8 mouse cellular contexts compared by ENCODE assay signal in genomic region chr9:102424672-102425345, GRCm38 (mm10).
A peak's percentile ranks its signal among the peaks of the same experiment; 100 is the strongest.
DNase-seq lines count a peak whose midpoint lies in the region; ATAC-seq and TF ChIP-seq lines count a peak whose summit lies in the region.

No protein-coding gene starts in this region.

- H3K4me2 ChIP-seq in heart, embryonic 11.5 days = peak overlapping the region; percentile 54; the same call in 1 of the 2 replicates
- H3K4me2 ChIP-seq in neural tube, embryonic 12.5 days (replicated peaks) = peak overlapping the region; percentile 52
- H3K4me2 ChIP-seq in limb, embryonic 14.5 days (replicated peaks; ENCODE audit: low read depth, low read length, severe bottlenecking) = peak overlapping the region; percentile 38; the same call in 1 of the 2 replicates

- DNase-seq in heart, postnatal 14 days = no peak
- DNase-seq in neural tube, embryonic 10.5 days (ENCODE audit: extremely low spot score, low spot score) = no peak
- no peak for DNase-seq in limb, embryonic 14.5 days (ENCODE audit: low spot score)
- no peak for DNase-seq in thymus, postnatal 0 days (ENCODE audit: low spot score)
- no peak for DNase-seq in embryo, embryonic 10.5 days (ENCODE audit: low spot score)

- no peaks in the 10 kb centered on the region for H3K4me1 ChIP-seq in heart, embryonic 11.5 days (ENCODE audit: control insufficient read depth, insufficient read depth, low read length)
- peaks cover 18% of the 10 kb centered on the region for H3K4me1 ChIP-seq in neural tube, embryonic 12.5 days
- H3K4me1 ChIP-seq in limb, embryonic 14.5 days (ENCODE audit: control insufficient read depth, insufficient read depth, low read length) = peaks cover 16% of the 10 kb centered on the region

- ATAC-seq in heart, embryonic 11.5 days (replicated peaks; ENCODE audit: insufficient number of reproducible peaks, low FRiP score, low TSS enrichment) = no peak
- no peak for ATAC-seq in neural tube, embryonic 12.5 days (ENCODE audit: low FRiP score, low read depth)
- peak; percentile 71; the same call in 1 of the 2 replicates for ATAC-seq in limb, embryonic 14.5 days (ENCODE audit: low FRiP score, low read depth)
- ATAC-seq in monocyte, adult 5-6 weeks (replicated peaks; ENCODE audit: insufficient number of reproducible peaks, low FRiP score, low TSS enrichment, poor library complexity, severe bottlenecking) = no peak

- no peaks in the 10 kb centered on the region for H3K36me3 ChIP-seq in heart, embryonic 11.5 days (ENCODE audit: control insufficient read depth, insufficient read depth, low read length)
- no peaks in the 10 kb centered on the region for H3K36me3 ChIP-seq in neural tube, embryonic 12.5 days
- H3K36me3 ChIP-seq in limb, embryonic 14.5 days (ENCODE audit: control insufficient read depth, insufficient read depth, low read length) = no peaks in the 10 kb centered on the region

- no peak overlapping the region for H3K9ac ChIP-seq in heart, embryonic 11.5 days (ENCODE audit: low read depth, low read length)
- H3K9ac ChIP-seq in neural tube, embryonic 12.5 days = 0 out of 2 replicates have a peak overlapping the region, but pooled peaks have one; percentile 40
- peak overlapping the region; percentile 38; the same call in 1 of the 2 replicates for H3K9ac ChIP-seq in limb, embryonic 14.5 days (ENCODE audit: low read depth, low read length, severe bottlenecking)

- H3K4me3 ChIP-seq in heart, embryonic 11.5 days (ENCODE audit: low read depth, low read length) = no peak overlapping the region
- no peak overlapping the region for H3K4me3 ChIP-seq in neural tube, embryonic 12.5 days
- no peak overlapping the region for H3K4me3 ChIP-seq in limb, embryonic 14.5 days (replicated peaks; ENCODE audit: low read length)

- no peaks in the 10 kb centered on the region for H3K9me3 ChIP-seq in heart, embryonic 11.5 days (replicated peaks; ENCODE audit: control insufficient read depth, low read length)
- no peaks in the 10 kb centered on the region for H3K9me3 ChIP-seq in neural tube, embryonic 12.5 days
- no peaks in the 10 kb centered on the region for H3K9me3 ChIP-seq in limb, embryonic 14.5 days (ENCODE audit: control insufficient read depth, low read length)

- H3K27me3 ChIP-seq in heart, embryonic 11.5 days (ENCODE audit: control insufficient read depth, insufficient read depth, low read length) = no peaks in the 10 kb centered on the region
- 0 out of 2 replicates have a peak, but pooled peaks cover 5% of the 10 kb centered on the region for H3K27me3 ChIP-seq in neural tube, embryonic 12.5 days (replicated peaks)
- H3K27me3 ChIP-seq in limb, embryonic 14.5 days (ENCODE audit: control insufficient read depth, insufficient read depth, low read length) = no peaks in the 10 kb centered on the region

- no peak overlapping the region for H3K27ac ChIP-seq in heart, embryonic 11.5 days (ENCODE audit: low read depth, low read length)
- no peak overlapping the region for H3K27ac ChIP-seq in neural tube, embryonic 12.5 days
- H3K27ac ChIP-seq in limb, embryonic 14.5 days (replicated peaks; ENCODE audit: low read depth, low read length) = no peak overlapping the region

- intact Hi-C loops in heart, postnatal 14 days (cut with DNase I) = no loop called here

- TF ChIP-seq POLR2A in limb, embryonic 14.5 days (IDR thresholded peaks at IDR 0.05; ENCODE audit: borderline replicate concordance, extremely low read depth, insufficient read depth, insufficient read length) = no peak

- WGBS in heart, embryonic 11.5 days (ENCODE audit: insufficient replicate concordance) = 55% methylated on average over 11 of the region's 11 CpGs
- 73% methylated on average over 11 of the region's 11 CpGs for WGBS in neural tube, embryonic 12.5 days
- WGBS in limb, embryonic 14.5 days = 51% methylated on average over 11 of the region's 11 CpGs
